Mouse (Mus musculus) embryonic facial prominence, embryonic 11.5 days (tissue): ENCODE data around the gene Ulk3. TPM values are rescaled to one million over a fixed set of nuclear protein-coding genes. Genes with fewer than 3 reads are reported as not detected.

Experiments
- ATAC-seq: fragments of 200-750 bp; cut with Nextera tagmentation; replicated peaks from 2 replicates; pipeline ENCODE4 v1.8.0; 2017; ENCODE audit warnings: low read depth; ENCODE audit not compliant: insufficient number of reproducible peaks, low FRiP score, low TSS enrichment
- DNase-seq: peaks from one replicate; pipeline ENCODE4 v3.0.0-alpha.2; 2015; ENCODE audit warnings: low spot score
- H3K27ac ChIP-seq: fragments of 300-500 bp; sonication (generic); replicated peaks from 2 replicates; pipeline ENCODE4 v1.5.1; 2014; ENCODE audit warnings: mild to moderate bottlenecking, low read depth, low read length, control low read depth
- H3K27me3 ChIP-seq: fragments of 300-500 bp; sonication (generic); 2 replicates; pipeline ENCODE4 v1.6.1; 2014; ENCODE audit warnings: mild to moderate bottlenecking, low read length, moderate library complexity, mixed read lengths; ENCODE audit not compliant: control insufficient read depth, insufficient read depth
- H3K36me3 ChIP-seq: fragments of 300-500 bp; sonication (generic); replicated peaks from 2 replicates; pipeline ENCODE4 v1.6.1; 2014; ENCODE audit warnings: low read depth, mild to moderate bottlenecking, low read length, moderate library complexity, mixed read lengths; ENCODE audit not compliant: control insufficient read depth, insufficient read depth
- H3K4me1 ChIP-seq: fragments of 300-500 bp; sonication (generic); 2 replicates; pipeline ENCODE4 v1.6.1; 2014; ENCODE audit warnings: low read length, mixed read lengths; ENCODE audit not compliant: control insufficient read depth, insufficient read depth
- H3K4me2 ChIP-seq: fragments of 300-500 bp; sonication (generic); 2 replicates; pipeline ENCODE4 v1.6.1; 2014; ENCODE audit warnings: low read depth, mild to moderate bottlenecking, control low read depth, low read length, moderate library complexity
- H3K4me3 ChIP-seq: fragments of 300-500 bp; sonication (generic); 2 replicates; pipeline ENCODE4 v1.5.1; 2014; ENCODE audit warnings: low read depth, low read length, control low read depth
- H3K9ac ChIP-seq: fragments of 300-500 bp; sonication (generic); replicated peaks from 2 replicates; pipeline ENCODE4 v1.6.1; 2014; ENCODE audit warnings: mild to moderate bottlenecking, control low read depth, low read length
- H3K9me3 ChIP-seq: fragments of 300-500 bp; sonication (generic); replicated peaks from 2 replicates; pipeline ENCODE4 v1.6.1; 2016; ENCODE audit warnings: mild to moderate bottlenecking, low read length, inconsistent platforms, mixed read lengths; ENCODE audit not compliant: control insufficient read depth
- WGBS: fragments of 180-500 bp; shearing (Covaris S2); extraction: QIAGEN DNeasy Blood & Tissue Kit; methylation state at CpG from one replicate; pipeline ENCODE4 v1.1.7; 2014; 5-methylcytosine and 5-hydroxymethylcytosine counted together
- polyA plus RNA-seq: library from polyadenylated mRNA; unstranded; fragments of >200 nt; fragmentation: Nextera tagmentation; extraction: Ambion mirVana; gene quantifications from 2 replicates; pipeline ENCODE4 v1.2.1, GENCODE M21; 2014

Gene Ulk3
- polyA plus RNA-seq, 1 experiment from 2014 or later = 6.1 TPM

- ATAC-seq = no peak
- H3K27me3 ChIP-seq = no peaks in the 10 kb centered on the region
- 70% methylated on average over 3 of the region's 3 CpGs for WGBS
- no peaks in the 10 kb centered on the region for H3K36me3 ChIP-seq
- H3K9ac ChIP-seq = no peak overlapping the region
- no peak for DNase-seq
- peaks cover 3% of the 10 kb centered on the region; the same call in 1 of the 2 replicates for H3K4me1 ChIP-seq
- no peak overlapping the region for H3K27ac ChIP-seq
- no peak overlapping the region for H3K4me3 ChIP-seq
- no peaks in the 10 kb centered on the region for H3K9me3 ChIP-seq
- no peak overlapping the region for H3K4me2 ChIP-seq
Measured at GRCm38 (mm10) chr9:57609803-57610202, 20.6 kb downstream of the Ulk3 start.

- ATAC-seq = no peak
- WGBS = 52% methylated on average over 3 of the region's 3 CpGs
- no peak overlapping the region for H3K27ac ChIP-seq
Measured at GRCm38 (mm10) chr9:57610359-57610826, 21.1 kb downstream of the Ulk3 start.

GRCm38 (mm10) chr9:57612587-57612986 lies 23.3 kb downstream of the Ulk3 start:
- DNase-seq = no peak
- Histone ChIP-seq H3K27ac (no peak overlapping the region), H3K4me3 (no peak overlapping the region), H3K9ac (no peak overlapping the region), H3K9me3 (no peaks in the 10 kb centered on the region), H3K4me2 (no peak overlapping the region), H3K36me3 (no peaks in the 10 kb centered on the region), H3K4me1 (no peaks in the 10 kb centered on the region), H3K27me3 (no peaks in the 10 kb centered on the region)
- 87% methylated on average over 7 of the region's 7 CpGs for WGBS
- no peak for ATAC-seq

More at GRCm38 (mm10) chr9:57610359-57610826, 21.1 kb downstream of the Ulk3 start:
- no peak for DNase-seq
- Histone ChIP-seq H3K27me3 (no peaks in the 10 kb centered on the region), H3K9me3 (no peaks in the 10 kb centered on the region), H3K4me2 (no peak overlapping the region), H3K36me3 (no peaks in the 10 kb centered on the region), H3K4me1 (peaks cover 3% of the 10 kb centered on the region; the same call in 1 of the 2 replicates), H3K9ac (no peak overlapping the region), H3K4me3 (no peak overlapping the region)

- H3K27me3 ChIP-seq = no peaks in the 10 kb centered on the region
- 80% methylated on average over 7 of the region's 7 CpGs for WGBS
- H3K4me1 ChIP-seq = no peaks in the 10 kb centered on the region
- no peak overlapping the region for H3K9ac ChIP-seq
- ATAC-seq = no peak
- no peak for DNase-seq
- H3K36me3 ChIP-seq = no peaks in the 10 kb centered on the region
- H3K9me3 ChIP-seq = no peaks in the 10 kb centered on the region
- no peak overlapping the region for H3K4me2 ChIP-seq
- H3K27ac ChIP-seq = no peak overlapping the region
- no peak overlapping the region for H3K4me3 ChIP-seq
Measured at GRCm38 (mm10) chr9:57613975-57614374, 24.7 kb downstream of the Ulk3 start.

- Histone ChIP-seq H3K27ac (no peak overlapping the region), H3K4me2 (no peak overlapping the region), H3K9ac (no peak overlapping the region), H3K27me3 (no peaks in the 10 kb centered on the region), H3K4me3 (no peak overlapping the region), H3K36me3 (no peaks in the 10 kb centered on the region), H3K9me3 (no peaks in the 10 kb centered on the region), H3K4me1 (no peaks in the 10 kb centered on the region)
- WGBS = 84% methylated on average over 4 of the region's 4 CpGs
- ATAC-seq = no peak
- DNase-seq = no peak
Measured at GRCm38 (mm10) chr9:57614786-57615185, 25.5 kb downstream of the Ulk3 start.

GRCm38 (mm10) chr9:57617556-57618169 lies 28.4 kb downstream of the Ulk3 start:
- WGBS = 79% methylated on average over 8 of the region's 8 CpGs

GRCm38 (mm10) chr9:57618854-57619253 lies 29.6 kb downstream of the Ulk3 start:
- Histone ChIP-seq H3K36me3 (no peaks in the 10 kb centered on the region), H3K4me2 (no peak overlapping the region), H3K9ac (no peak overlapping the region), H3K4me1 (no peaks in the 10 kb centered on the region), H3K4me3 (no peak overlapping the region), H3K27ac (no peak overlapping the region), H3K9me3 (no peaks in the 10 kb centered on the region), H3K27me3 (no peaks in the 10 kb centered on the region)
- ATAC-seq (no peak), DNase-seq (no peak)
- 83% methylated on average over 8 of the region's 8 CpGs for WGBS

More at GRCm38 (mm10) chr9:57617556-57618169, 28.4 kb downstream of the Ulk3 start:
- no peak overlapping the region for H3K27ac ChIP-seq
- no peaks in the 10 kb centered on the region for H3K4me1 ChIP-seq
- no peak overlapping the region for H3K9ac ChIP-seq
- H3K36me3 ChIP-seq = no peaks in the 10 kb centered on the region
- H3K4me3 ChIP-seq = no peak overlapping the region
- H3K4me2 ChIP-seq = no peak overlapping the region
- ATAC-seq (no peak), DNase-seq (no peak)
- no peaks in the 10 kb centered on the region for H3K9me3 ChIP-seq
- H3K27me3 ChIP-seq = no peaks in the 10 kb centered on the region

- Histone ChIP-seq H3K9ac (no peak within 1 kb of the TSS), H3K4me2 (no peak within 1 kb of the TSS), H3K27ac (no peak within 1 kb of the TSS), H3K36me3 (no peaks in the 10 kb centered on the region), H3K27me3 (no peaks in the 10 kb centered on the region), H3K4me3 (no peak within 1 kb of the TSS), H3K9me3 (no peaks in the 10 kb centered on the region), H3K4me1 (no peaks in the 10 kb centered on the region)
- ATAC-seq = no peak
- DNase-seq = no peak
- WGBS = 94% methylated on average over 5 of the region's 5 CpGs
Measured at GRCm38 (mm10) chr9:57620674-57621073, 31.4 kb downstream of the Ulk3 start, which contains the start of gene Lman1l. Lman1l (minus strand) TSS chr9:57620774.
